Mouse (Mus musculus): ENCODE results near the gene 5330417C22Rik. TPM values are rescaled to one million over a fixed set of nuclear protein-coding genes. Genes with fewer than 3 reads are reported as not detected.
"Not testable (repeated sequence)": the region's sequence is repeated elsewhere in the genome, so short reads cannot be mapped to it uniquely, and the experiment has no call there.

The 5330417C22Rik gene
- polyA plus RNA-seq, 2 experiments = 0.11 to 0.17 TPM

DNA sequence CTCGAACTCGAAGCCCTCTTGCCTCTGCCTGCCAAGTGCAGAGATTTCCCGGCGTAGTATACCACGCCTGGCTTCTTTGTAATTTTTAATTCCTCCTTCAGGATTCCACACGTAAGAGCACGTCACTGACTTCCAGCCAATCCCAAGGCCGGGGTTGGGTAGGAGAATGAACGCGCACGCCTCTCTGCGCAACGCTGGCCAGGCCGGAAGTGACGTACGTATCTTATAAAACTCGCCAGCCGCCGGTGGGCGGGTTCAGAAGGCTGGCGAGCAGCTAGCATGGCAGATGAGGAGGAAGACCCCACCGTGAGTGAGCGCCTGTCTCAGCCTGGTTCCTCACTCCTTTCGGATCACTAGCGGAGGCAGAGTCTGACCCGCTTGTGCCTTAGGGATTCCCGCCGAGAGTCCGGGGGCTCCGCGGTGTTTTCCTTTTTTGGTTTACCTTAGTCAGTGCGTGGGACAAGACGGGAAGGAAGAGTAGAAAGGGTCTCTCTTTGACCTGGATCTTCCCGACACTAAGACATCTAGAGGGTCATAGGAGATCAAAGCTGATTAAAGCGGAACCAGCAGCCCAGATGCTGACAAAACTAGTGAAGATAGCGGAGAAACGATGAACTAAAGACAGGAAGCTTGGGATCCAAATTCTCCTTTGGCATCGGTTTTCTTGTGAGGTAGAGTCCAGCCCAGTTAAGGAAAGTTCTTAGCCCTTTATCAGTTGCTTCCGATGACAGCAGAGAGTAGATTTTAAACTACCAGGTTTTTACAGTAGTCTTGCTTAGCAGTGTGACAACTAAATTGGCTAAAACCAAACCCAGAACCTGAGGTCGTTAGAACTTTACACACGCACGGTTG is 35.3 kb upstream of the 5330417C22Rik start, which contains the start of gene Taf13:
TSS of gene Taf13 (plus strand) at position 256 of the 852 bp plus-strand sequence.
- WGBS (ENCODE audit: insufficient replicate concordance) = under 1% methylated on average over 42 of the region's 42 CpGs
- TF ChIP-seq CTCF (IDR thresholded peaks at IDR 0.05; ENCODE audit: low read depth) (no peak), EP300 (IDR thresholded peaks at IDR 0.05; ENCODE audit: low read depth) (no peak)
- H3K27me3 ChIP-seq (ENCODE audit: control insufficient read depth, insufficient read depth, low read length) = no peaks in the 10 kb centered on the region; the same call in 1 of the 2 replicates
- peak within 1 kb of the TSS; percentile 99 for H3K4me2 ChIP-seq (ENCODE audit: low read depth)
- H3K27ac ChIP-seq = peak within 1 kb of the TSS; percentile 51
- no peaks in the 10 kb centered on the region for H3K36me3 ChIP-seq (replicated peaks; ENCODE audit: control insufficient read depth, insufficient read depth, low read depth)
- peaks cover 11 to 12% of the 10 kb centered on the region in 2 experiments for H3K4me1 ChIP-seq (replicated peaks; ENCODE audit: control insufficient read depth in 2 of 2, insufficient read depth in 2 of 2, low read length in 1 of 2)
- ATAC-seq (ENCODE audit: insufficient read depth) (peak; percentile 98), DNase-seq (ENCODE audit: low read depth in 3 of 3, low spot score in 3 of 3) (peak; percentile 93 to 95 (median 94))
- H3K9me3 ChIP-seq (ENCODE audit: control insufficient read depth, low read length) = no peaks in the 10 kb centered on the region
- H3K4me3 ChIP-seq (ENCODE audit: insufficient read depth in 1 of 2, low read depth in 2 of 2, low read length in 2 of 2) = peak within 1 kb of the TSS; percentile 93 to 95
- peak within 1 kb of the TSS; percentile 93 for H3K9ac ChIP-seq (replicated peaks)

DNA sequence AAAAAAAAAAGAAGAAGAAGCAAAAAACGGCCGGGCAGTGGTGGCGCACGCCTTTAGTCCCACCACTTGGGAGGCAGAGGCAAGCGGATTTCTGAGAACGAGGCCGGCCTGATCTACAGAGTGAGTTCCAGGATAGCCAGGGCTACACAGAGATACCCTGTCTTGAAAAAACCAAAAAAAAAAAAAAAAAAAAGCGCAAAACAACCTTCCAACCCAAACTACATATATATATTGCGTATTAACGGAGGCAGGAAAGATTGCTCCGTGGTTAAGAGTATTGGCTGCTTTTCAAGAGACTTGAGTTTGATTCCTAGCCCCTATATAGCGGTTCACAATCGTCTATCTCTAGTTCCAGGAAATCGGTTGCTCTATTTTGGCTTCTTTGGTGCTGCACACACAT is 34.5 kb upstream of the 5330417C22Rik start:
- ATAC-seq (ENCODE audit: insufficient read depth) (no peak), DNase-seq (ENCODE audit: low read depth in 3 of 3, low spot score in 3 of 3) (no peak)
- Histone ChIP-seq H3K9ac (replicated peaks) (no peak overlapping the region; the same call in 1 of the 2 replicates), H3K36me3 (replicated peaks; ENCODE audit: control insufficient read depth, insufficient read depth, low read depth) (no peaks in the 10 kb centered on the region), H3K4me1 (replicated peaks; ENCODE audit: control insufficient read depth in 2 of 2, insufficient read depth in 2 of 2, low read length in 1 of 2) (peaks cover 11 to 12% of the 10 kb centered on the region in 2 experiments), H3K27me3 (ENCODE audit: control insufficient read depth, insufficient read depth, low read length) (no peaks in the 10 kb centered on the region; the same call in 1 of the 2 replicates), H3K9me3 (ENCODE audit: control insufficient read depth, low read length) (no peaks in the 10 kb centered on the region), H3K4me3 (ENCODE audit: insufficient read depth in 1 of 2, low read depth in 2 of 2, low read length in 2 of 2) (peak overlapping the region in 1 of 2 experiments; percentile 95; a peak in 2 of 4 replicates), H3K4me2 (ENCODE audit: low read depth) (peak overlapping the region; percentile 99), H3K27ac (no peak overlapping the region)
- WGBS (ENCODE audit: insufficient replicate concordance) = 74% methylated on average over 14 of the region's 14 CpGs
- TF ChIP-seq EP300 (IDR thresholded peaks at IDR 0.05; ENCODE audit: low read depth) (no peak), CTCF (IDR thresholded peaks at IDR 0.05; ENCODE audit: low read depth) (no peak)

GRCm38 (mm10) chr3:108569636-108570035 is 33.3 kb upstream of the 5330417C22Rik start:
- DNase-seq (ENCODE audit: low read depth in 3 of 3, low spot score in 3 of 3); H3K4me3 ChIP-seq (ENCODE audit: insufficient read depth in 1 of 2, low read depth in 2 of 2, low read length in 2 of 2); H3K9me3 ChIP-seq (ENCODE audit: control insufficient read depth, low read length); H3K9ac ChIP-seq (replicated peaks); ATAC-seq (ENCODE audit: insufficient read depth); H3K27ac ChIP-seq; H3K4me2 ChIP-seq (ENCODE audit: low read depth); H3K36me3 ChIP-seq (replicated peaks; ENCODE audit: control insufficient read depth, insufficient read depth, low read depth); H3K27me3 ChIP-seq (ENCODE audit: control insufficient read depth, insufficient read depth, low read length): not testable (repeated sequence)
- peaks cover 11 to 12% of the 10 kb centered on the region in 2 experiments for H3K4me1 ChIP-seq (replicated peaks; ENCODE audit: control insufficient read depth in 2 of 2, insufficient read depth in 2 of 2, low read length in 1 of 2)
- WGBS (ENCODE audit: insufficient replicate concordance) = 32% methylated on average over 2 of the region's 3 CpGs

GRCm38 (mm10) chr3:108567990-108568877 is 31.9 kb upstream of the 5330417C22Rik start:
- no peak for DNase-seq (ENCODE audit: low read depth in 3 of 3, low spot score in 3 of 3)
- peaks cover 8 to 10% of the 10 kb centered on the region in 2 experiments for H3K4me1 ChIP-seq (replicated peaks; ENCODE audit: control insufficient read depth in 2 of 2, insufficient read depth in 2 of 2, low read length in 1 of 2)
- WGBS (ENCODE audit: insufficient replicate concordance) = 54% methylated on average over 15 of the region's 15 CpGs
- TF ChIP-seq EP300 (IDR thresholded peaks at IDR 0.05; ENCODE audit: low read depth) (no peak), CTCF (IDR thresholded peaks at IDR 0.05; ENCODE audit: low read depth) (no peak)
- ATAC-seq (ENCODE audit: insufficient read depth) = no peak
- H3K27me3 ChIP-seq (ENCODE audit: control insufficient read depth, insufficient read depth, low read length) = no peaks in the 10 kb centered on the region; the same call in 1 of the 2 replicates
- no peak overlapping the region for H3K9ac ChIP-seq (replicated peaks)
- H3K36me3 ChIP-seq (replicated peaks; ENCODE audit: control insufficient read depth, insufficient read depth, low read depth) = no peaks in the 10 kb centered on the region
- no peak overlapping the region for H3K4me2 ChIP-seq (ENCODE audit: low read depth)
- H3K4me3 ChIP-seq (ENCODE audit: insufficient read depth in 1 of 2, low read depth in 2 of 2, low read length in 2 of 2) = no peak overlapping the region
- H3K9me3 ChIP-seq (ENCODE audit: control insufficient read depth, low read length) = no peaks in the 10 kb centered on the region
- no peak overlapping the region for H3K27ac ChIP-seq
